Mouse (Mus musculus) retina, adult 2 months (tissue): Measurements from ENCODE around the gene Gm20909.
"Not testable (repeated sequence)": the region's sequence is repeated elsewhere in the genome, so short reads cannot be mapped to it uniquely, and the experiment has no call there.

ENCODE experiments used
- DNase-seq: peaks from one replicate; pipeline ENCODE4 v3.0.0-alpha.2; 2012; ENCODE audit warnings: low read depth, low spot score

Gm20909 gene

GRCm38 (mm10) chrY:21164270-21164669 is at the start of gene Gm20909:
Gene Gm20909, plus strand, starts transcription at chrY:21164570.
- not testable (repeated sequence) for DNase-seq
